Mouse (Mus musculus) heart, postnatal 0 days (tissue): Measurements from ENCODE around the gene Orm3.

Experiments
- CTCF ChIP-seq: IDR thresholded peaks from 2 replicates; pipeline ENCODE4 v1.5.1; 2016; ENCODE audit warnings: antibody characterized with exemption, control low read depth, low read depth
- EP300 ChIP-seq: IDR thresholded peaks from 2 replicates; pipeline ENCODE4 v1.6.1; 2016; ENCODE audit warnings: antibody characterized with exemption, low read depth

DNA sequence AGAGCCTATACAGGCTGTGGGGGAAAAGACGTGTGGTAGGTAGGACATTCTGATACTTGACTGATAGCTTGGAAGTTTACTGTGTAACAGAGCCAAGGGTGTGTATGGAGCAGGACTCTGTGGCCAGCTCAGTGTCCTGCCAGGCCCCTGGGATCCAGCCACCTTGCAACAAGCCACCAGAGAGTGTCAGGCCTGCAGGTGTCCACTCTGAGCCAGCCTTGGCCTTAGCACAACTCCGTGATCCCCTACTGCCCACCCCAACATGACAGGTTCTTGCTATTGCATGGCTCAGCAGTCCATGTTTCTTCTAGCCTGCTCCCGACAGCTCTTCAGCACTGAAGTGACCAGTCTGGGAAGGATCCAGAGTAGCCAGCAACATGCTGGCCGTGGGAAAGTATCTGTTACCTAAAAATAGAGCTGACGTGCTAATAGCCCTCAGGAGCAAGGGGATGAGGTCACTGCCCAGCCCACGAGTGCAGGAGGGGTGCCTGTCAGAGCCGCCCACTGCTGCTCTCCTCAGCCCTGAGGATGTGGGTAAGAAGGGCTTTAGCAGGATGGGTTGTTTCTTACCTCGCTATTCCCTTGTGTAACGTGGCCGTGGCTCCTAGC, 45.6 kb upstream of the Orm3 start:
- TF ChIP-seq CTCF: no peak
- no peak for TF ChIP-seq EP300
